Mouse (Mus musculus): ENCODE measurements around the gene Tmbim6. TPM values are rescaled to one million over a fixed set of nuclear protein-coding genes. Genes with fewer than 3 reads are reported as not detected.
A peak's percentile ranks its signal among the peaks of the same experiment; 100 is the strongest.

Gene Tmbim6
- polyA plus RNA-seq (2011; ENCODE audit: insufficient read length, low read depth, missing spikeins), result 419 and 479 TPM in 2 replicates

GRCm38 (mm10) chr15:99392486-99393385 lies at the start of gene Tmbim6:
Gene Tmbim6, plus strand, starts transcription at chr15:99392882.
- no peak for TF ChIP-seq CTCF (IDR thresholded peaks at IDR 0.05; ENCODE audit: borderline replicate concordance, insufficient read depth, low read length)
- TF ChIP-seq POLR2A (IDR thresholded peaks at IDR 0.05; ENCODE audit: low read depth, low read length), result peak; percentile 93

GRCm38 (mm10) chr15:99343414-99344147 lies 49.1 kb upstream of the Tmbim6 start:
- peak overlapping the region; percentile 95 for H3K27ac ChIP-seq (ENCODE audit: insufficient read depth, low read length)
- no peak overlapping the region for H3K4me3 ChIP-seq (ENCODE audit: insufficient read depth, low read length)
- TF ChIP-seq CTCF (IDR thresholded peaks at IDR 0.05; ENCODE audit: borderline replicate concordance, insufficient read depth, low read length) (no peak), POLR2A (IDR thresholded peaks at IDR 0.05; ENCODE audit: low read depth, low read length) (peak; percentile 51)
- peaks cover 30% of the 10 kb centered on the region for H3K4me1 ChIP-seq (ENCODE audit: control insufficient read depth, insufficient read depth, low read length)

More at GRCm38 (mm10) chr15:99392486-99393385, at the start of gene Tmbim6:
- peak within 1 kb of the TSS; percentile 85 for H3K4me3 ChIP-seq (ENCODE audit: insufficient read depth, low read length)
- H3K27ac ChIP-seq (ENCODE audit: insufficient read depth, low read length), result peak within 1 kb of the TSS; percentile 66
- peaks cover 10% of the 10 kb centered on the region; the same call in 1 of the 2 replicates for H3K4me1 ChIP-seq (ENCODE audit: control insufficient read depth, insufficient read depth, low read length)

GRCm38 (mm10) chr15:99344148-99344870 lies 48.4 kb upstream of the Tmbim6 start:
- peaks cover 30% of the 10 kb centered on the region for H3K4me1 ChIP-seq (ENCODE audit: control insufficient read depth, insufficient read depth, low read length)
- peak overlapping the region; percentile 95 for H3K27ac ChIP-seq (ENCODE audit: insufficient read depth, low read length)
- no peak overlapping the region for H3K4me3 ChIP-seq (ENCODE audit: insufficient read depth, low read length)
- TF ChIP-seq POLR2A (IDR thresholded peaks at IDR 0.05; ENCODE audit: low read depth, low read length) (0 out of 2 replicates have a peak, but pooled peaks have one; percentile 32), CTCF (IDR thresholded peaks at IDR 0.05; ENCODE audit: borderline replicate concordance, insufficient read depth, low read length) (no peak)

GRCm38 (mm10) chr15:99344961-99345360 lies 47.7 kb upstream of the Tmbim6 start:
- H3K4me3 ChIP-seq (ENCODE audit: insufficient read depth, low read length), result no peak overlapping the region
- H3K27ac ChIP-seq (ENCODE audit: insufficient read depth, low read length), result peak overlapping the region; percentile 95
- H3K4me1 ChIP-seq (ENCODE audit: control insufficient read depth, insufficient read depth, low read length), result peaks cover 30% of the 10 kb centered on the region
- TF ChIP-seq CTCF (IDR thresholded peaks at IDR 0.05; ENCODE audit: borderline replicate concordance, insufficient read depth, low read length), result no peak
- TF ChIP-seq POLR2A (IDR thresholded peaks at IDR 0.05; ENCODE audit: low read depth, low read length), result no peak

GRCm38 (mm10) chr15:99351610-99352009 lies 41.1 kb upstream of the Tmbim6 start:
- TF ChIP-seq POLR2A (IDR thresholded peaks at IDR 0.05; ENCODE audit: low read depth, low read length), result no peak
- no peak for TF ChIP-seq CTCF (IDR thresholded peaks at IDR 0.05; ENCODE audit: borderline replicate concordance, insufficient read depth, low read length)
- no peak overlapping the region for H3K4me3 ChIP-seq (ENCODE audit: insufficient read depth, low read length)
- 0 out of 2 replicates have a peak, but pooled peaks cover 7% of the 10 kb centered on the region for H3K4me1 ChIP-seq (ENCODE audit: control insufficient read depth, insufficient read depth, low read length)

GRCm38 (mm10) chr15:99352306-99352705 lies 40.4 kb upstream of the Tmbim6 start:
- Histone ChIP-seq H3K4me3 (ENCODE audit: insufficient read depth, low read length) (no peak overlapping the region), H3K27ac (ENCODE audit: insufficient read depth, low read length) (no peak overlapping the region), H3K4me1 (ENCODE audit: control insufficient read depth, insufficient read depth, low read length) (0 out of 2 replicates have a peak, but pooled peaks cover 7% of the 10 kb centered on the region)
- TF ChIP-seq POLR2A (IDR thresholded peaks at IDR 0.05; ENCODE audit: low read depth, low read length) (no peak), CTCF (IDR thresholded peaks at IDR 0.05; ENCODE audit: borderline replicate concordance, insufficient read depth, low read length) (no peak)

More at GRCm38 (mm10) chr15:99351610-99352009, 41.1 kb upstream of the Tmbim6 start:
- H3K27ac ChIP-seq (ENCODE audit: insufficient read depth, low read length), result no peak overlapping the region

- Histone ChIP-seq H3K27ac (ENCODE audit: insufficient read depth, low read length) (no peak overlapping the region), H3K4me3 (ENCODE audit: insufficient read depth, low read length) (no peak overlapping the region), H3K4me1 (ENCODE audit: control insufficient read depth, insufficient read depth, low read length) (peaks cover 12% of the 10 kb centered on the region)
- no peak for TF ChIP-seq CTCF (IDR thresholded peaks at IDR 0.05; ENCODE audit: borderline replicate concordance, insufficient read depth, low read length)
- no peak for TF ChIP-seq POLR2A (IDR thresholded peaks at IDR 0.05; ENCODE audit: low read depth, low read length)
Measured at GRCm38 (mm10) chr15:99355660-99356059, 37.0 kb upstream of the Tmbim6 start.

- peaks cover 12% of the 10 kb centered on the region for H3K4me1 ChIP-seq (ENCODE audit: control insufficient read depth, insufficient read depth, low read length)
- TF ChIP-seq POLR2A (IDR thresholded peaks at IDR 0.05; ENCODE audit: low read depth, low read length) (no peak), CTCF (IDR thresholded peaks at IDR 0.05; ENCODE audit: borderline replicate concordance, insufficient read depth, low read length) (no peak)
- no peak overlapping the region for H3K4me3 ChIP-seq (ENCODE audit: insufficient read depth, low read length)
- H3K27ac ChIP-seq (ENCODE audit: insufficient read depth, low read length), result no peak overlapping the region
Measured at GRCm38 (mm10) chr15:99356462-99356861, 36.2 kb upstream of the Tmbim6 start.

- Histone ChIP-seq H3K27ac (ENCODE audit: insufficient read depth, low read length) (no peak overlapping the region), H3K4me3 (ENCODE audit: insufficient read depth, low read length) (no peak overlapping the region), H3K4me1 (ENCODE audit: control insufficient read depth, insufficient read depth, low read length) (peaks cover 8% of the 10 kb centered on the region)
- TF ChIP-seq CTCF (IDR thresholded peaks at IDR 0.05; ENCODE audit: borderline replicate concordance, insufficient read depth, low read length), result no peak
- no peak for TF ChIP-seq POLR2A (IDR thresholded peaks at IDR 0.05; ENCODE audit: low read depth, low read length)
Measured at GRCm38 (mm10) chr15:99358952-99359351, 33.7 kb upstream of the Tmbim6 start.

All from embryonic fibroblast, embryonic 13.5 days (primary cell).